Mouse (Mus musculus) fibroblast of lung, adult 2 months (primary cell): Measurements from ENCODE around the gene Lnx2.
A peak's percentile ranks its signal among the peaks of the same experiment; 100 is the strongest.

Source experiments
- DNase-seq: peaks from one replicate; pipeline ENCODE4 v3.0.0-alpha.2; 2011; ENCODE audit warnings: low read depth

Gene Lnx2

DNA sequence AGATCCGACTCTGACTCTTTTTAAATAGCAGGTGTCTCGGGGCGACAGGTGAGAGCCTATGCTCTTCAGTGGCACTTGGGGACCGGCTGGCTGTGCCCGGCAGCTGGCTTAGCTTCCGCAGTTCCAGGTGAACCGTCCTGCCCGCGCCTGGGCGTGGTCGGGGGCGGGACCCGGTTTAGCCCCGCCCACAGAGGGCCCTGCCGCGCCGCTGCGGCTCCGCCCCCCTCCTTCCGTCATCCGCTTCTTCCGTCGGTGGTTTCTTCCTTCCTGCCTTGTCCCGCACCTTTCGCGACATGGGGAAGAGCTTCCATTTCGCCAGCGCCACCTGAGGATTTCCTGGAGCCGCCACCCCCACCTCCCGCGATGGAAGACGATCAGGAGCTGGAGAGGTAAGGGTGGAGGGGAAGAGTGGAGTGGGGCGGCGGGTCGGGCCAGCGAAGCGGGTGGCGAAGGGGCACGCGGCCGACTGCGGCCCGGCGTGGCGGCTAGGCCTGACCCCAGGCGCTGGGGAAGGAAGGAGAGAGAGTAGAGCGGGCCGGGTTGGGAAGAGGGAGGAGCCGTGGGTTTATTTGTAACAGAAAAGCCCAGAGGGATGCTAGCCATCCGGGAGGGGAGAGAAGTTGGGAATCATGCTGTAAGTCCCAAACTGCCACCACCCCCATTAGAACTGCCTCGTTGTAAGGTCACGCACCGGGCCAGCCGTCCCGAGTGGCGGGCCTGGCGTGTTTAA, 1.1 kb upstream of the Lnx2 start:
- peak; percentile 44 for DNase-seq

DNA sequence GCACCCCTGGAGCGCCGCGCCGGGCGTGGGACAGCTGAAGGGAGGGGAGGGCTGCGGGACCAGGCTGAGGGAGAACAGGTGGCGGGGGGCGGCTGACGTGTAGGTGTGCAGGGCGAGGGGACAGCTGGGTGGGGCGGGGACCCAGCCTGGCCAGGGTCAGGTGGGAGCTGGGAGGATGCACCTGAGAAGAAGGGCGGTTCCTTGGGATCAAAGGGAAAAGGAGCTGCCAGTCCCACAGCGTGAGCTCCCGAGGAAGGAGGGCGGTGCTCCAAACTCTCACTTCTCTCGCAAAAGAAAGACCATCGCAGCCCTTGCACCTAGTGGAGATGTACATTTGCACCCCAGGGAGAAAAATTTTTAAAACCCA, 396 bp upstream of the Lnx2 start, which contains the start of gene Polr1d:
Polr1d (plus strand) TSS at position 252 of the 367 bp plus-strand sequence.
- DNase-seq = no peak

DNA sequence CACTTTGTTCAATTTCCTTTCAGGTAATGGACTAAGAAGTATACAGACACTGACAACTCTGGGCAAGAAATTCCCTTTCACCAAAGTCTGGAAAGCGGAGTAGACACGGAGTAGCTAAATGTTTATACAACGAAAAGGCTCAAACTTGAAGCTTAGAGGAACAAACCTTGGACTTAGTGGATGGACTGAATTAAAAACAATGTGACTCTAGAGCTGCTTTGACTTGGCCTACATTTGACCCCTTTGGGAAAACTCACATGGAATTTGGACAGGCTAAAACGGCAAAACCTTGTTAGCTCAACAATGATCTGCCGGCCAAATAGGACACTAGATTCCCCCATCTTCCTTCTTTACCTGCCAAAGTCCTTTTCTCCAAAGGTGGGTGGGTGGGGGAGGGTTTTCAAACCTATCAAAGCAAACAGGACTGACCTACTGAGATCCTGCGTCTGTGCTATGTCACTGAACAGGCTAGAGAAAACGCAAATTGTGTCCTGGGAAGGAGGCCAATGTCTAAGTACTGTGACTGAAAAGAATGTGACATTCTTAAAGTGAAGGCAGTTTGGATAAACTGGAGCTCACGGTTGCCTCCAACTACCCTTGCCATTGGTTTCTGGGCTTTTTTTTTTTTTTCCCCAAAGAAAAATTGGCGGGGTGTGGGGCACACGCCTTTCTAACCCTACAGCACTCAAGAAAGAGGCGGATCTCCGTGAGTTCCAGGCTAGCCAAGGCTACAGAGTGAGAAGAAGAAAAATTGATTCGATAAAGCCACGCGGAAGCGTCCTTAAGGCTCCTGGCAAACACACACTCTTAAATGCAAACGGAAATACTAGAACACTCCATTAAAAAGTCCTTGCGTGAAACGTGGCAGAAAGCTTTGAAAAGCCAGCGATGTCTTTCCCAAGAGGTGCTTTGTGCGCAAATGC, 1.0 kb downstream of the Lnx2 start:
- DNase-seq = no peak

DNA sequence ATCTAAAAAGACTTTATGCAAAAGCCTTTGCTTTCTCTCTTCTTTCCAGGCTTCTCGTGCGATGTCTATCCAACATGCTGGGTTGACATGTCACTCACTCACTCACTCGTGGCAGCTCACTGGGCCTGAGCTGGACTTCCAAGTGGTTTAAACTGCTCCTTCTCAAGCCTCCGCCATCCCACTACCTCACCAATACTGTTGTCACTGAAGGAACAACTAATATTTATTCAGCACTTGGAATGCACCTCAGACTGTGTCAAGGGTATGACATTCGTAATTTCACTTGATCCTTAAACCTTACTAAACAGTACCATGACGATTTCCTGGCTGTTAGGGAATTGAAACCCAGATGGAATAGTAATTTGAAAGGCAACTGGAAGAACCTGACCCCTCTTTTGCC, 2.6 kb downstream of the Lnx2 start:
- DNase-seq = no peak

DNA sequence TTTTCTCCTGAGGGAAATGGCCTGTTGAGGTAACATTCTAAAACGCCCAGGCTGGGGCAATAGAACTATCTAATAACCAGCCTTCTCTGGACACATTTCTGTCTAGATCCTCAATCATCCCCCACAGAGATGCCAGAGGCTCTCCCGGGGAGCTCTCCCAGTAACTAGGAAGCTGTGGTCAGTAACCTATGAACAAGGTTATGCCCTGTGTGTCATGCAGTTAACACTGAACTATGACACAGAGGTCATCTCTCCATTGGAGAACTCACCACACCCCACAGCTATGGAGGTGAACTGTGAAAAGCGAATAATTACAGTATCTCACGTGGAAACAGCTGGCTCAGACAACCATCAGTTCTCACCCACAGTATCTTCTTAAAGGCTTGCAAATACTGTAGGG, 4.5 kb downstream of the Lnx2 start:
- no peak for DNase-seq

DNA sequence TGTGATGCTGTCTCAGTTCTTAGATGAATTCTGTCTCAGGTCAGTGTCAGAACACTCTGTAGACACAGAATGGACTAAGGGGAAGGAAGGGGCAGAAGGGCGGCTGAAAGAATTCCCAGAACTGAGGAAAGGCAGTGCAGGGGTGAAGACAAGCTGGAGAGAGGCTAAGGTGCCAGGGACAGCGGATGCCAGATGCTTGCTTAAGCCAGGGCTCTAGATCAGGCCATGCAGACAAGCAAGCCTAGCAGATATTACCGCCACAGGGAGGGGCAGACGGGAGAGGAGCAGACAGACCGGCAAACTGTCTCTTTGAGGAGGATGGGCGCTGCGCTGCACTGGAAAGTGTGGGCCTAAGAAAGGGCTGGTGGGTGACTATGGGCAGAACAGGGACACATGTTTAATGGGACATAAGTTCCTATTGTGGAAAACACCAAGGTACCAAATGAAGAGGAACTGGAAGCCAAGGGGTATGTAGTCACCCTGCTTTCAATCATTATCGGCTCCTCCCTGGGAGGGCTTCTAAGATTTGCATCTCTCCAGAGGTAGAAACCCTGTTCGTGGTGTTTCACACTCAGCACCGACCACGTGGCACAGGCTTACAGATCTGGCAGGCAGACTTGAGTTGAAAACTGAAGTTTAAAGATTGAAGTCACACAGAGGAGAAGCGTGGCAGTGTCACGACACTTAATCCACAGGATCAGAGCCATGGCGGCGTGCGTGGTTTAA, 5.4 kb downstream of the Lnx2 start:
- no peak for DNase-seq

DNA sequence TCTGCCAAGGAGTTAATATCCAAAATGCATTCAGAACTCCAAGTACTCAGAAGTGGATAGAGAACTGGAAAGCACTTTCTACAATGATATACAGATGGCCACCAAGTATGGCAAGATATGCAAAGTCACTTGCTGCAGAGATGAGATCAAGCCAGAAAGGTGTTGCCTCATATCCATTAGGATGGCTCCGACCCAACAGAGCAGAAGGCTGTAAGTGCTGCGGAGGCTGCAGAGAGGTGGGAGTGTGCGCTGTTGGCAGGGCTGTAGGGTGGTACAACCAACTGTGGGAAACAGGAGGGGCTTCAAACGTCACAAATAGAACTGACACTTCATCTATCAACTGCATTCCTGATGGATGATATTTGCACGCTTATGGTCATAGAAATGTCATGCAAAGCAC, 7.5 kb downstream of the Lnx2 start:
- DNase-seq = no peak

DNA sequence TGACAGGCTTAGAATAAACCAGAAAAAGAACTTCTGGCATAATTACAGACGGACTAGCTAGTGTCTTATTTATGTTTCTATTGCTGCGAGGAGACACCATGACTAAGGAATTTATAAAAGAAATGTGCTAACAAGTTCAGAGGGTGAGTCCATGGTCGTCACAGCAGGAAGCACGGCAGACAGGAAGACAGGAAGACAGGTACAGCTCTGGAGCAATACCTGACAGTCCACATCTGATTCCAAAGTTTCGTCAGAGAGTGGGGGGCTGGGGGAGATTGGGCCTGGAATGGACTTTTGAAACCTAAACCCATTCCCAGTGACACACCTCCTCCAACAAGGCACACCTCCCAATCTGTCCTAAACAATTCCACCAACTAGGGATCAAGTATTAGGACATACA, 9.4 kb downstream of the Lnx2 start:
- no peak for DNase-seq

DNA sequence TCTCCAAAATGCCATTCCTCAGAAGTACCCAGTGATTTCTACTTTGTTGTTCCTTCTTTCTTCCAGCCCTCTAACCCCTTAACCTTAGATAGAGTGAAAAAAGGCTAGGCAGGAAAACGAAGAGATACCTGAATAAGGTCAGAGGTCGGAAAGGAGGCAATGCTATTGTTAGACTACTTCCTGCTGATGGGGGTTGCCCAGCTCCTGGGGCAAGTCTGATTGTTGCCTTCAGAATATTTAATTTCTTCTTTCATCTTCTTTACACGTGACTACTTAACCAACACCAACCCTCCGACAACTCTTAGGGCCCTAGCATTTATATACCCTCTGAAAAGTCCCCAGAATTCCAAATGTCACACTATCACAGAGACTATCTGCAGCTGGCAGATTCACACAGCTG, 10.3 kb downstream of the Lnx2 start:
- no peak for DNase-seq

DNA sequence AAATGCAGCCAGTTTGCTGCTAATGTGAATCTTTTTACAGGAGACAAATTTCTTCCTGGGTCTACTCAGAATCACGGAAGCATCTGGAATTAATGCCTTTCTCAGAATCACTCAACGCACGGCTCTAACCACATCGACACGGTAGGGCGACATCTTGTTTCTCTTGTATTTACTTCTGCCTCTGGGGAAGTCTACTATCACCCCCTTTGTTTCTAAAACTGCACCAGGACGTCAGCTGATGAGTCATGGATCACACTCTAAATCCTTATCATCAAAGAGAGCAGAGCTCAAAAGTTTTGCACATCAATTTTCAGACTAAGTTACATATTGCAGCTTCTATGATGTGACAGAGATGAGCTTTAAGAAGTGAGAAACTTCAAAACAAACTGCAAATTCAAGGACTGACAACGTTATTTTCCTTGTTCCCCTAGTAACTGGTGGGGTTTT, 13.1 kb downstream of the Lnx2 start:
- no peak for DNase-seq

DNA sequence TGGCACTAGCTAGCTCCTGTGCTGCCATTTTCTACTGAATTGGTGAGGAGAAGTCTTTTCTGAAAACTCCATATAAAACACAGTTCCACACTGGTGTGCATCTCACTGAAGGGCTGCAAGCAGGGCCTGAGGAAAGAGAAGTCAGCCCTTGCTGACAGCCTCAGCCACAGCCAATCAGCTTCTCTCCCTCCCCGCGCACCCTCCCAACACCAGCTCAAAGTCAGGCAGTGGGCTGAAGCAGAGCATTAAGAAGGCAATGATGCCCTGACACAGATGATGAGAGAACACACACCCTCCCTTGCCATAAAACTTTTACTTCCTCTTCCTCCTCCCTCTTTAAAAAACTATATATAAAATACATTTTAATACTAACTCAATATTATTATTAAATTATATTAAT, 16.4 kb downstream of the Lnx2 start:
- no peak for DNase-seq

DNA sequence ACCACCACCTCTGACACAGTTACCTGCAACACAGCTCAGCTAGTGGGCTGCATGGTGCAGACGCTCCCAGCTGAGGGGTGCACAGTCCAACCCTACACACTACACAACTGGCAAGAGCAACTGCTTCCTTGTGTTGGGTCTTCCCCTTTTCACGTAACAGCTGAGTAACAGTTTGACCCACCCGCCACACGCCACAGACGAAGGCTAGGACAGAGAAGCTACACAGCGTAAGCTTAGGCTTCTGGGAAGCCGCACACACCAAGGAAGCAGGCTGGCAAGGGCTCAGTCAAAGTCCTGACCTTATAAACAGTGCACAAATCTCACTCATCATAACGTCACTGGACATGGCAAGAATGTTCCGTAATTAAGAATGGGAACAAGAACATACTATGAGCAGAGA, 17.1 kb downstream of the Lnx2 start:
- no peak for DNase-seq

DNA sequence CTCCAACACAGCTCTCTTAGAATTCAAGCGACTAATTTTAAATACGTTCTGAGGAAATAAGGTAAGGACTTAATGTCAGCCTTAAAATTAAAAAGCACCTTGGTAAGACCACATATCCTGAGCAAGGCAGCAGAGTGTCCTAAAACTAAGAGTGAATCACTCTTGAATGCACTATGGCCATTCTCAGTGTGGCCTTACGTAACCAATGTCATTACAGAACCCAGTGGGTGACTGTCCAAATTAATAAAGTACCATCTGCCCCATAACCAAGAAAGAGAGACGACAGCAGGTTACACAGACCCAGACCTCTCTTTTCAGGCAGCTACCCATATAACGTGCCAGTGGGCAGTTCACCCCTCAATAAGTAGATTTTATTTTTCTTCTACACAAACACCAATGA, 17.7 kb downstream of the Lnx2 start:
- DNase-seq = no peak

DNA sequence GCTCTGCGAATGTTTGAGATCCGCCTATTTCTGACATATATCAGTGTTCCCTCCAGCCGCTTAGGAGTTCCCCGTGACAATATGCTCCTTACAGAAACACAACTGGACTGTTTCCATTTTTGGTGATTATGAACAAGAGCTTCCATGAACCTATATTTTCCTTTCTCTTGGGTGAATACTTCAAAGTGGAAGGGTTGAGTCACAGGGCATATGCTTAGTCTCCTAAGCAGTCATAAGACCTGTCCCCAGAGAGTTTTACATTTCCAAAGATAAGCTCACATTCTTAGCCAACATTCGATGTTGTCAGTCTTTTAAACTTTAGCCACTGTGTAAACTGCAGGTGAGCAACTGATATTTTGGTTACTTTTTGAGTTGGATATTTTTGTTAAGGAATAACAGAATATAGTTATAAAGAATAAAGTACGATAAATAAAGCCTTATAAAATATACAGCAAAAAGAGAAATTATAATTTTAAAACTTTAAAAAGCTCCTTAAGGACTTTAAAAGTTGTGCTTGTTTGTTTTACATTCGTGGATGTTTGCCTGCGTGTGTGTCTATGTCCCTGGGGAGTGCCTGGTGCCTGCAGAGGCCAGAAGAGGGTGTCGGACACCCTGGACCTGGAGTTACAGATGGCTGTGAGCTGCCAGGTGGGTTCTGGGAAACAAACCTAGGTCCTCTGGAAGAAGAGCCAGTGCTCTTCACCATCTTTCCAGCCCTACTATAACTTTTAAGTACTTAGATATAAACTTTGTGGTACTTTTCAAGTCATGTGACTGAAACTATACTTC, 18.6 kb downstream of the Lnx2 start:
- no peak for DNase-seq

DNA sequence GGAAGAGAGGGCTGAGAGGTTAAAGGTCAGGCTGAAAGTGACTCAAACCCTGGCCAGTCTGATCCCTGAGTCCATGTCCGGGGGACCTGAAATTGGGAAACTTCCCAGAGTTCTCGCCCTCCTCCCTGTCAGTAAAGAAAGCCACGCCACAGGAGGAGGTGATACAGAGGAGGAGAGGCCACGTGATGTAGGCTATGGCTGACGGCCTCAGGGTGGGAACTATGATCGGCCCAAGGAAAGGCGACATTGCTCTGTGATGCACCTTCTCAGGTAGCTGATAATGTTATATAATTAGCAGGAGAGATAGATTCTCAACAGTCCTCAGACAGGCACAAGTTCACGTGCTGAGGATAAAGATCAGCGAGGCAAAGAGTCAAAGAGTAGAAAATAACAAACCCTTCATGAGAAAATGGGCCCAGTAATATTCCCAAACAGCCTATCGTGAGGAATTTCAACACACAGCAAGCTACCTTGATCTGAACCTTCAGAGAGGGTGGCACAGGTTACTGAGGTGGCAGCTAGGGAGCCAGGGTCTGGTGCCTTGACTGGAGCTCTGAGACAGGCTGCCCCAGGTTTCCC, 19.6 kb downstream of the Lnx2 start:
- DNase-seq = no peak

DNA sequence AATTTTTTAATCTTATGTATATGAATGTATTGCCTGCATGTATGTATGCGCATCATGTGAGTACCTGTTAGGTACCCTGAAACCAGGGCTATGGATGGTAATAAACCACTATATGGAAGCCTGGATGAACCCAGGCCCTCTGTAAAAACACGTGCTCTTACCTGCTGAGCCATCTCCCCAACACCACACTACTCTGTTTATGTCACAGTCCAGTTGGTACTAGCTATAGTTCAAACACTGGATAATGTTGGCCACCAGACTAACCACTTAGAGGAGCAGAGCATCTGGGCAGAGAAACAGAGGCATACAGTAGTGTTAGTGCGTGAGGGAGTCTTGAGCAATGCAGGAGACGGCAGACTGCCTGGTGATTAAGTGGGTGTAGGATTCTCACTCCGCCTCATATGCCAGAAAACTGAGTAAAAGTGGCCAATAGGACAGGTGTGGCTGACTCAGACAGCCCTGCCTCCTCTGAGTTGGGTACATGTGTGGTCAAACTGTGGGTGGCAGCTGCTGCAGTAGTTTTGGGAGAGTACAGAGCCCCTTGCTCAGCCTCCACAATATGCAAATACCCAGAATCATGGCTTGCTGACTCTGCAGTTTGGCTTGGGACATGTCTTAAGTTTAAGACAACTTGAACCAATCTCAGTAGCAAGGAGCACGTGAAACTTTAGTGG, 20.7 kb downstream of the Lnx2 start:
- peak; percentile 72 for DNase-seq

DNA sequence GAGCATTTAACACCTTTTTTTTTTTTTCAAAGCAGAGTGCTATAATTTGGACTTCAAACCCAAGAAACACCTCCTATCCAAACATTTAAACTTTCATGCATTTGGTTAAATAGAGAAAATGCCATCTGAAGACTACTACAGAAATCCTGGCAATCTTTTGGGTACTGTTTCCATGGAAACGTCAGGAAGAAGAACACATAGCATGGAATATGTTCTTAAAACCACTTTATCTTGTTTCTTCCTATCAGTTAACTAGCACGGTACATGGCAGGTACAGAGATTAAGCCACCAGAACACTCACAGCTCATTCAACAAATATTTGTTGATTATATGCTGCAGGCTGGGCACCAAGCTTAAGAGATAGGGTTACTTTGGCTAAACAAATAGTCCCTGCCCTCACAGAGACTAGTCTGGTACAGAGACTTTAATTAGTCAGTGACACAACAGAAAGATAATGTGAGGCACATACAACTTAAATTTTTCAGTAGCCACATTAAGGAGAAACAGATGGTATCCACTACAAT, 21.6 kb downstream of the Lnx2 start:
- no peak for DNase-seq

DNA sequence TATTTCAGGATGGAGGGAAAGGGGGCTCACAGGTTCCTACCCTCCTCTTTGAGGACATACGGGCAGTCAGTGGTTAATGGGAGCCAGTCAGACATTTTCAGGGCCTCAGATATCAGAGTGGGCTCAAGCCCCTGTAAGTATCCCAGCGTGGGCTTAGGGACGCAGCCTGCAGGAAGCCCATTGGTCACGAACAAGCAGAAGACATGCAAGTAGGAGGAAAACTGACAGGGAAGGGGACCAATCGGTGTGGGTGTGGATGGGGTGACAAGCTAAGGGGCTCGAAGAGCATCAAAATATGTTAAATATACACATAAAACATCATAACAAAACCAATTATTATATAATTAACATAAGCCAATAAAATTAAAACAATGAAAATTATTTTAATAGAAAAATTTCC, 22.1 kb downstream of the Lnx2 start:
- no peak for DNase-seq

DNA sequence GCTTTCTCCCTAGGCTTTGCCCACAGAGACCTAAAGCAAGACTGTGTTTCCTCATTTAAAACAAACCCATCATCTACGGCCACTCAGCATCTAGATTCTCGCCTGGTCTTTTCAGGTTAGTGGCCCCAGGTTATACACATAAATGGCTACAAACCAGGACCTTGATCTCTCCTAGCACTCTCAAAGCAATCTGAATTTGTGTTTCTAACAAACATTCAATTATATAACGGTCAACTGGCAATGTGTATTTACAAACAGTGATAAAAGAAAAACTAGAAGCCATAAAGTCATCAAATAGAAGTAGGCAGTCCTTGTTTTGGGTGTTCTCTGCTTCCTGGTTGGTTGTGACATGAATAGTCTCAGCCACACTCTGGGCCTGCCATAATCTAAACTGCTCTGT, 22.9 kb downstream of the Lnx2 start:
- no peak for DNase-seq

DNA sequence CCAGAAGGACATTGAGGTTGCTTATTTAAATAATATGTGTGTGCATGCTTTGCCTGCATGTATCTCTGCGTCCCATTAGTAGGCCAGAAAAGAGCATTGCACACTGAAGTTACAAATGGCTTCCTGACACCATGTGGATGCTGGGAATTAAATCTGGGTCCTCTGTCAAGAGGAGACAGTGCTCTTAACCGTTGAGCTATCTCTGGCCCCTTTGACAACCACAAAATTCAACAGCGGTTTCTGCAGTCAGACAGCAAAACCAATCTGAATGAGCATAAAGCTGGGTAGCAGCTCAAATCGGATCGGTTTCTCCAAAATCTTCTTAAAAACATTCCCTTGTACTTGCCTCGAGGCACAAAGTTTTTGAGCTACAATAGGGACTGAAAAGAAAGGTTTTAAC, 23.3 kb downstream of the Lnx2 start:
- no peak for DNase-seq

DNA sequence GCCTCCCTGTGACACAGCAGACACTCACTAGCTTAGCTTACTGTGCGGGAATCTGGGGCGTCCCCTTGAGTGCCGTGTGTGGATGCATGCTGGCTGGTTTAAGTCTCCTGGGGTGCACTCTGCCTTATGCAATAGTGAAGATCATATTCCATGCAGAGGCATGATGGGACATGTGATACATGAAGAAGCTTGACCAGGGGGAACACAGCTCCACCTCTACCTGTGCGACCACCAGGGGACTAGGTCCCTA, 24.2 kb downstream of the Lnx2 start:
- DNase-seq = no peak
